Mouse (Mus musculus) testis, postnatal 14 days (tissue): ENCODE data around the gene Jmjd8.

Source experiments
- DNase-seq: peaks from one replicate; pipeline ENCODE4 v3.0.0; 2021; ENCODE audit warnings: low spot score

Gene Jmjd8

DNA sequence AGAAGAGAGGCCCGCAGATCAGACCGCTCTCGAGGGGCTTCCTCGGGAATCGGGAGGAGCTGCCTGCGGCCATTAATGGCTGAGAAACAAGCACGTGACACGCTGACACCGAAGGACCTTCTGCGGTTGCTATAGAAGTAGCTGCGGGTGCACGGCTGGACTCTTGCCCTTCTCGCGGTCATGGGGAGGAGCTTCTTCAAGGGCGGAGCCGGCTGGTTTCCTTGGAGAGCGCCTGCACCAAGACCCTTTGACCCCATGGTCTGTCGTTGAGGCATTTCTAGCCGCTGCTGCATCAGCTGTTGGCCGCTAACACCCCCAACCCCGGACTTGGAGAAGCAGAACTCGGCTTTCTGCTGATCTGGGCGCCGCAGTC lies 4.6 kb downstream of the Jmjd8 start, which contains the start of gene Stub1:
TSS of gene Stub1 (minus strand) at position 114 of the 373 bp plus-strand sequence.
- DNase-seq: peak; percentile 90

DNA sequence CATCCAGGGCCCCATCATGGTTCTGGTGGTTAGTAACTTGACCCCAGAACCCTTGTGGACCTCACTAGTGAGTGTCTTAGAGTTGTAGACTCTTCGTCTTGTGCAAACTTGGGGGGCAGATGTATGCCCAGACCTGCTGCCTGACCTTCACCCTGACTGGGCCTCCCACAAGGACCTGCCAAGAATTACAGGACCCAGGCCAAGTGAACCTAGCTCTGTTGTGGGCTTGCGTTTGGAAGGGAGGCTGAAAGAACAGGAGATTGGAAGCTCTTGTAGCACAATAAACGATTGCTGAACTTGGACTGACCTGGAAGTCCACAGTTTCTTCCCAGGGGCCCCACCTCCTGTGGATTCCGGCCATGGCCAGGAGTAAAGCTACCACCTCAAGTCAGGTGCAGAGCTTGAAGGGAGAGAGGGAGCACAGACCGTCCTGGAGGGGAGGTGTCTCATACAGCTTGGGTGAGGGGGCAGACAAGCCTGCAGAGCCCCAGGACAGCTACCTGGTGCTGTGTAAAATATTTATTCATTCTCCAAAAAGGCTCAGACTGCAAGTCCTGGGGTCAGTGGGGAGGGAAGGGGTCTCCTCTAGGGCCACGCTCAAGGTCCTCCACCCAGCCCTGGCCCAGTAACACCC lies 5.4 kb downstream of the Jmjd8 start:
- no peak for DNase-seq

DNA sequence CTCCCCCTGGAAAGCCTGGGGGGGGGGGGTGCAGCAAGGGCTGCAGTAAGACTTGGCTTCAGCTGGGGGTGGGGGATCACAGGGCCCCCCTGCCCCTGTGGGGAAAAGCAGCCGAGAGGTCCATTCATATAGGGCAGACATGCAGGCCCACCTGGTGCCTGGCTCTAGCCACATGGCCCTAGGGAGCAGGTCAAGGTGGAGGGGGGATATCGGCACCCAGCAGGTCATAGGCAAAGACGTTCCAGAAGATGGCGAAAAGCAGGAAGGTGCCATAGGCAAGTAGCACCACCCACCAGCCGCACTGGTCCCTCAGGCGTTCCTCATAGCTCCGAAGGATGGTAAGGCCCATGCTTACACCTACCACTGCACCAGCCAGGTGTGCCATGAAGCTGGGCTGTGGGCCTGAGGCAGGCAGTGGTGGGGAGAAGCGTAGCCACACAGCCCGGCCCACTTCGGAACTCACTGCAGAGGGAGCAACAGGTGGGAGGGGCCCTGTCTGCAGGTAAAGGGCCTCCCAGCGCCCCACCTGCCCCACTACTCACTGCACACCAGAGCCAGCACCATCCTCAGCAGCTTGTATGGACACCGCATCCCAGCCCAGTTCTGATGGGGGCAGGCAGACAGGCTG lies 6.0 kb downstream of the Jmjd8 start:
- no peak for DNase-seq

DNA sequence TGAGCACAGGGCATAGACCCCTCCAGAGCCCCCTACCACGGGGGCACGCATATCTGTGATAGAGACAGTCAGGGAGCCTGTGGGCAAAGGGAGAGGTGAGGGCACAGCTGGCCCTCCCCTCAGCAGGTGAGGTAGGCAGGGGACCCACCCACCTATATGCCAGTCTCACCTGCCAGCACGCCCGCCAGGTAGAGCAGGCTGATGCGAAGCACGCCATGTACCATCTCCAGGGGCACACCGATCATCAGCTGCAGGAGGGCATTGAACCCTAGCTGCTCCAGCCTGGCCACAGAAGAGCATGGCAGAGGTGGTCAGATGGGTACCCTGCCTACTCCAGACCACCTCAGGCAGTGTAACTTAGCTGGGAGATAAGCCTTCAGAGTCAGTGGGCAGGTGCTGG lies 6.6 kb downstream of the Jmjd8 start:
- no peak for DNase-seq

DNA sequence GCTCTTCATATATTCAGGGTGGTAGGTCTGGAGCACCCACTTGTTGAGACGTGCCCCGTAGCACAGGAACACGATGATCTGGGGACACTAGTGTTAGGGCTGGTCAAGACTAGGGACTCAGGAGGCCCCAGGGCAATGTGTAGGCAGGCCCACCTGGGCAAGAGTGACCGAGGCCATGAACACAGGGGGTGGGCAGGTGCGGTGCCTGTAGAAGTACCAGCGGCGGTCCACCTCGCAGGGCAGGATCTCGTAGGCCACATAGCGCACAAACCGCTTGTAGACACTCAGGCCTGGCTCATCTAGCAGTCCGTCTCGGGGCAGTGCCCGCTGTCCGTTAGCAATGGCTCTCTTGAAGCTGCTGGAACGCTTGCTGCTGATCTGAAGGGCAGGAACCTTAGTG lies 7.1 kb downstream of the Jmjd8 start:
- no peak for DNase-seq

DNA sequence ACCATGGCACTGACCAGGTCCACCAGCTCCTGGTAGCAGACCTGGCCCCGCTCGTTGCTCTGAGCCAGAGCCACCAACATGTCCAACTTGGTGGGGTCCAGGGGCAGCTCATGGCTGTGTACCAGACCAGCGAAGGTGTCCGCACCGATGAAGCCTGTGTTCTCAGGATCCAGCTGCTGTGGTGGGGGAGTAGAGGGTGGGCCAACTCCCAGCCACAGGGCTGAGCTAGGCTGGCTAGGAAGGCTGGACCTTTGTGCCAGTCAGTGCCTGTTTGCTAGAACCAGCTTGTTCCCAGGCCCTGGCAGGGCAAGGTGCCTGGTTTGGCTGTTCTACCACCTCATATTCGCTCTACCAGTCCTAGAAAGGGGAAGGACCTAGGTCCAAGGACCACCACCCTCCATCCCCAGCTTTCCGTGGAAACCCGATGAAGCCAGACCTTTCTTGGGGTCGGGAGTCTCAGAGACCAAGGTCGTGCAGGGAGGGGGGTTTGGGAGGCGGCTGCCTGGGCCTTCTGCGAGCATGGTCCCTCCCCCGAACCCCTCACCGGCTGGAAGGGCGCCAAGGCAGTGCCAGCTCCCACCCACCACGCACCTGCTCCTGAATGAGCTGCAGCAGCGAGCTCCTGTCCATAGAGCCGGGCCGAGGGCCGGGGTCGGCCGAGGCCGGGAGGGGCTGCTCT lies 7.9 kb downstream of the Jmjd8 start:
- DNase-seq: no peak

DNA sequence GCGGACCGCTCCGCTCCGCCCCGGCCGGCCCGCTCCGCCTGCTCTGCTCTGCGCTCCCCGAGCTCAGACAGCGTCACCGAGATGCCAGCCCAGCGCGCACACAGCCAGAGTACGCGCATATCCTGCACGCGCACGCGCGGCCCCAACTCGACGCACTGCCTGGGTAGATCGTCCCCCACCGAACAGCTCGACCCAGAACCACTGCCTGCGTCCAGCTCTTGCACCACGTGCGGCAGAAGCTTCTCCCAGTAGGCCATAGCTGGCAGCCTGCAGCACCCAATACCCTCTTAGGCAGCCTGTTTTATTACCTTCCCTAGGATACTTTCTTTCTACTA lies 8.4 kb downstream of the Jmjd8 start, which contains the start of gene Rhbdl1:
TSS of gene Rhbdl1 (minus strand) at position 220 of the 335 bp plus-strand sequence.
- peak; percentile 68 for DNase-seq

DNA sequence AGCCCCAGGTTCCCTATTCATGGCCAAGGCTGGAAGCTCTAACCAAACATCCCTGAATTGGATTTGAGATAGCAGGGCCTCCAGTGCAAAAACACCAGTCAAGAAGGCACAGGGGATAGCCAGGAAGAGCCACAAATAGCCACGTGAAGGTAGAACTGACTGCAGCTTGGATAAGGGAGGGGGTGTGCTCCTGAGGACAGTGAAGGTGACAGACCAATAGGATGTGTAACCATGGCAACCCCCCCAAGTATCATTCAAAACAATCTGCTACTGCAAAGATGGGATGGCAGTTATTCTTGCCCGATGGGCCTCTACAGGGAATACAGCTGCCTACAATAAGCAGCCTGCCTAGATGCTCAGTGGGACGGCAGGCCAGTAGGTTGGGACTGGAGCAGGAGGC lies 8.9 kb downstream of the Jmjd8 start:
- DNase-seq: no peak

DNA sequence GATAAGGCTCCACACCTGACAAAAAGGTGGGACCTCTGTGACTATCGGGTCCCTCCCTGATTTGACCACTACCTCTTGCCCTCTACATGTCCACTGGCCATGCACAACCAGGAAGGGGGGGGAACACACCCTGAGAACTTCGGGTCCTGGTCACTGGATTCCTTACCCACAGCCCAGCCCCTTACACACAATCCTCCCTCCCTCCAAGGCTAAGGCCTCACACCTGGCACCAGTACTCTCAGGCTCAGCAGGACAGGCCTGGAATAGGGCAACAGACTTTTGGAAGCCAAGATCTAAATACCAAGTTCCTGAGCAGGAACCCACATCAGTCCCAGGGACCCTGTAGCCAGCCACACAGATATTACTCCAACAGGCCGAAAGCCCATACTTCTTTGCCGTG lies 10.2 kb downstream of the Jmjd8 start:
- DNase-seq: no peak

DNA sequence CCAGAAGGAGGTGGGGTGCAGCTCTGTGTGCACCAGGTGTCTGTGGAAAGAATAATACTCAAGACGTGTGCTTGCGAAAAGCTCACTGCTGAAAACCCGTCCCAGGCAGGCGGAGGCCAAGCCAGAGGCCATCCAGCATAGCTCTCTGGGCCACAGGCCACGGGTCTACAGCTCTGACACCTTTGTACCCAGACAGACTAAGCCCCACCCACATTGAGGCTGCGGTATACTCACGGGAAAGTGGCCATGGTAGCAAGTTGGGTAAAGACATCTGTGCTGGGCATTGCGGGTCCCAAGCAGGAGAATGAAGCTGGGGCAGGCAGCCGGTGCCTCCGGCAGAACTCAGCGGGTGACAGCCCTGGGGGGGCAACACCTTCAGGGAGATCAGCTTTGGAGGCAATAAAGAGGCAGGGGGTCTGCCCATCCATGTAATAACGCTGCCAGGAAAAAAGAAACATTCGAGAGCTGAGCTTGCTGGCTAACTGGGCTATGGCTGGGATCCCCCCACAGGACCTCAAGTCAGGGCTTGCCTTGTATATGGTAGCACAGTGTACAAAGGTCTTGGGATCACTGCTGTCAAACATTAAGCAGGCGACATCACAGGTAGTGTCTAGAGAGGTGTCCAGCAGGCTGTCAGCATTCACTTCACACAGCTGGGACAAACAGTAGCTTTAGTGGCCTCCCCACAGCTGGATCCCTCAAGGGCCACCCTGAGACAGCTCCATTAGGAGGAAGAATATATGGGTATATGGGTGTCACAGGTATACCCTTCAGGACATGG lies 11.0 kb downstream of the Jmjd8 start:
- DNase-seq: no peak

DNA sequence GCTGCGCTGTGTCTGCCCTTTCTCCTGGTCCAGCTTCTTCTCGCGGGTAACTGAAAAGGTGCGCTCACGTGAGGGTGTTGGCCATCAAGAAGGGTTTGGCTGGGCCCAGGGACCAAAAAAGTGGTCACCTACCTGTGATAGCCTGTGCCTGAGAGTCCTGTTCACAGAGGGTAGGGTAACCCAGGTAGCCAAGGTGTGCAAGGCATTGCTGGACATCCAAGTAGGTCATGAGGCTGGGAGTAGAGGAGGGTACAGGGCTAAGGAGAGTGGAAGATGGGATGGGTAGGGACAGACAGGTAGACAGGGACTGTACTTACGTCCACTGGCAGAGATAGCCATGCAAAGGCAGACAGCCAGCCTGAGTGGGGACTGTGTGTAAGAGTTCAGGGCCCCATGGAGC lies 11.9 kb downstream of the Jmjd8 start:
- no peak for DNase-seq

DNA sequence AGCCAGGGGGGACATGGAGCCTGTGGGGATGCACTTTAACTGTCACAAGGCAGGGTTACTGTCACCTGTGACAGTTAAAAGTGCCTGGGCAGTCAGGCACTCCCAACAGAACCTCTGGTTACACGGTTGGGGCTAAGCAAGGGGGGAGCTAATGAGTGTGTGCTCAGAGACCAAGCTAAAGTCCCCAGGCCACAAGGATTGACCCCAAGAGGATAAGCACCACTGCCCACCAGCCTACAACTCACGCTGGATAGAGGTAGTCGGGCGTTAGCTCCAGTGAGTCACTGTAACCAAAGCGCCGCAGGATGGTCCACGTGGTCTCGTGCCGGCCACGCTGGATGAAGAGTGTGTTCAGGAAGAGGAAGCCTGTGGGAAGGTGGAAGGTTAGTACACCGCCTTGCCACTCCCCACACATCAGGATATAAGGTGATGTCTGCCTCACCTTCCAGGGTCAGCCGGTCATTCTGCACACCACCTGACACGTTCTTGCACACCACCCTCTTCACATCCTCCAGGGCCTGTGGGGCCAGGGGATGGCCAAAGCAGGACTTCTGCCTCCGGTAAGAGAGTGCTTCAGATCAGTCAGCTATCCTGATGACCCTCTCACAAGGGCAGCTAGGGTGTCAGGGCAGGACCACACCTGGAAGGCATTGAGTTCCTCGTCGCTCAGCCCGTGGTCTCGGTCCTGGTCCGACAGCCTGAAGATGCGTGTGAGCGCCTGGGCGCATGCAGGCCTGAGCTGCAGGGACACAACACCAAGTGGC lies 12.6 kb downstream of the Jmjd8 start, which contains the start of gene Gm20683:
TSS of gene Gm20683 (minus strand) at position 647 of the 764 bp plus-strand sequence.
- no peak for DNase-seq

DNA sequence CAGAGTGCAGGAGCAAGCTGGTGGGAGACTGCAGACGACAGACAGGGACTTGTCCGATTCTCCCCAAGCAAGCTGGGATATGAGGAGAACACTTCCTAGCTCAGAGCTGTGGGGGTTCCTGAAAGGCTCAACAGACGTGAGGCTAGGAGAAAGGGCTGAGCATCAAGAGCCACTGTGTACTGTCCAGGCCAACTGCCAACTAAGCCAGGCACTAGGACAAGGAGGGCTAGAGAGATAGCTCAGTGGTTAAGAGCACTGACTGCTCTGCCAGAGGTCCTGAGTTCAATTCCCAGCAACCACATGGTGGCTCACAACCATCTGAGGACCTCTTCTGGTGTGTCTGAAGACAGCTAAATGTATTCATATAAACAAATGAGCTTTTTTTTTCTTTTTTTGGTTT lies 13.8 kb downstream of the Jmjd8 start:
- no peak for DNase-seq

DNA sequence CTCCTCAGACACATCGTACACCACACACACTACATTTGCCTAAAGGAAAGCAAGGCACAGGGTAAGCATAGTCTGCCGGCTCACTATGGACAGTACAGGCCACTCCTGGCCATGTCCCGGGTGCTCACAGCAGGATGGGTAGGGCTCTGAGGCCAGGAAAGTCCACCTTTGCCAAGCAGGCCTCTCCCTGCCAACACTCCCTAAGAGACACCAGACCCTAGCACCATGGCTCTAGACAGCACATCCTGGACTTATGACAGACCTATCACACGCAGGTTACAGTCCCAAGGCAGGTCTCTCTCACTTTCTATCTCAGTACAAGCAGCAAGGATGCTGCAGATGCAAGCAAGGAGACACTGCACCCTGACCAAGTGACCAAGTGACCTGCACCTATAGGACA lies 14.5 kb downstream of the Jmjd8 start:
- DNase-seq: no peak

DNA sequence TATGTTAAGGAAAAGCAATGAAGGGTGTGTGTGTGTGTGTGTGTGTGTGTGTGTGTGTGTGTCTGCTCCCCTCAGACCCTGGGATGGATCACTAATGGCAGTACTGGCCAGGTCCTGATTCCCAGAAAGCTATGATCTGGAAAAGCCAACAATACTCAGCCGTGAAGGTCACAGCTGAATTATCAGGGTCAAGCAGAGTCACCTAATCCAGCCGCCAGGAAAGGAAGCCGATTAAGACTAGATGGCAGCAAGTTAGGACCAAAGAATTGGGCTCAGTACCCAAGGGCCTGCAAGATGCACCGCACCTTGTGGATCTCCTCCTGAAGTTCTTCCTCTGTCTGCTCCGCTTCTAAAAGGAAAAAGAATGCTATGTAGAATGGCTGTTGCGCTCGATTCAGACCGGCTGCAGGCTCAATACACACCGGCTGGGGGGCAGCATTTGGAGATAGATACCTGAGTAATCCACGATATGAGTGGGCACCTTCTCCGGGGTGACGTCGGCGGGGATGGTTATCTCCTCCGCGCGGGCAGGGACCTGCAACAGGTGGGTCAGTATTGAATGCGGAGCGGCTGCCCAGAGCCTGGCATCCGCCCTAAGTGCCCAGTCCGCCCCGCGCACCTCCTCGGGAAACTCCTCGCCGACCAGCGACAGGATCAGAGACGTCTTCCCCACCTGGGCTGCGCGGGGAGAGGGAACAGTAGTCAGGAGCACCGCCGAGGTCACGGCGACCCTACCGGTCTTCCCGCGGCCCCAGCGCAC lies 15.1 kb downstream of the Jmjd8 start:
- no peak for DNase-seq

DNA sequence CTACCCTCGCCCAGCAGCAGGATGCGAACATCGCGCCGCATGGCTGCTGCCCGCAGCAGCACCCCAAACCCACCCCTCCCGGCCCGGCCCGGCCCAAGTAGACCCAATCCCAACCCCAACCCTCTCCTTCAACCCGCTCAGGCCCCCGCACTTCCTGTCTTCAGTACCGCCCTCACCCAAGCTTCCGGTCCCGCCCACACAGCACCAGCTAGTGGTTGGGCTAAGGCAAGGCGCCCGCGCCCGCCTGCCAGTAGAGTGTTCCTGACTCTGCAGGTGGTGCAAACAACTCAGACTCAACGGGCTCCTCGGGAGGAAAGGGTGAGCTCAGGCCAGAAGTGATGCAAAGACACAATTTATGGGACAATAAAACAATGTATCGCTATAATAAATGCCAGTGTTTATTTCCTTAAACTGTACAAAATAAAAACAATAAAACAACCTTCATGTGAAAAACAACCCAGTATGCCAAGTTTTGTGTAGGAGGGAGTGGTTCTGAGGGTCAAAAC lies 15.8 kb downstream of the Jmjd8 start, which contains the start of gene Rhot2:
TSS of gene Rhot2 (minus strand) at position 456 of the 506 bp plus-strand sequence.
- DNase-seq: peak; percentile 93

DNA sequence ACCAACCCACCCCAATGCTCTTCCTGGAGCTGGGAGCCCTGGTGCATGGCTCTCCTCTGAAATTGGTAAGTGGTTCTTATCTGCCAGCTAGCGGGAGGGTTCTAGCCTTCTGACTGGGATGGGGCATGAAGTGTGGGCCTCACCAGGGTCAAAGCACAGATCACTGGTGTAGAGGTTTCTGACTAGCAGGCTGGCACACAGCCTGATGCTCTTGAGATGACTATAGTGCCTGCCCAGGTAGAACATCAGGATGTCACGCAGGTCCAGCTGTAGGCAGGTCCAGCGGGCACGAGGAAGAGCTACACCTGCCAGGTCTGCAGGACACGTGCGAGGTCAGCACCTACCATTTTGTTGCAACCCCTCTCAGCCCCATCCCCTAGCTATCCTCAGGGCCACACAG lies 31.6 kb downstream of the Jmjd8 start:
- no peak for DNase-seq

DNA sequence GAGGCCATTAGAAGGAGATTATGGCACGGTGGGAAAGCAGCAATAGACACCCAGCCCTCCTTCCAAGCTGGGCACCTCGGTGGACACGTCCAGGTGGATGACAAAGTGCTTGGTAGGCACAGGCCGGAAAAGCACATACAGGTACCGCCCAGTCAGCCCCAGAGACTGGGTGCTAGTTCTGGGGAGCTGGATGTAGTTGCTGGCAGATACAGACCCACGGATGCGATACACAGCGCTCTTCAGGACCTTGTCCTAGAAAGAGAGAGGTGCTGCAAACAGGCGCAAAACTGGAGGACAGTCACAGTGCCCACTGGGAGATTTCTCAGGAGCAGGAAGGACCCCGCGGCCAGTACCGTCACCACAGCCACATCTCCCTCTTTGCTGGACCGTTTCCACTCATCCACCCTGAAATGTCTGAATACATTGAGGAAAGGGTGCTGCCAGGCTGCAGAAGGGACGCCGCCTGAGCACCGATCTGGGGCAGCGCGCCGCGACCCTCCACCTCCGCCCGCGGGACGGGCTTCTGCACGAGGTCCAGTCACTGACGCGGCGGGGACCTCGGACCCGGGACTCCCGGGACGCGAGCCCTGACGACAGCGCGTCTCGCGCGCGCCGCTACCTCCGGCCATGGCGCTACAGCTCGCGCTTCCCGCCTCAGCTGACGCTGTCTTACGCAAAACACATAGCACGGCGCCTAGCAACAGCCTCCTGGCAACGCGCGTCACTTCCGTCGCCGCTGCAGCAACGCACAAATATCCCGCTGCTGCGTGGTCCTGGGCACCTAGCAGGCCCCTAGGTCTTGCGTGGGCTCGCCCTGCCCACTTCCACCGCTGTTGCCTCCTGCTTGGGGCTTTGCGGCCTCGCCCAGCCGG lies 32.4 kb downstream of the Jmjd8 start, which contains the start of gene Wdr90:
TSS of gene Wdr90 (minus strand) at position 670 of the 872 bp plus-strand sequence.
- DNase-seq: peak; percentile 92

DNA sequence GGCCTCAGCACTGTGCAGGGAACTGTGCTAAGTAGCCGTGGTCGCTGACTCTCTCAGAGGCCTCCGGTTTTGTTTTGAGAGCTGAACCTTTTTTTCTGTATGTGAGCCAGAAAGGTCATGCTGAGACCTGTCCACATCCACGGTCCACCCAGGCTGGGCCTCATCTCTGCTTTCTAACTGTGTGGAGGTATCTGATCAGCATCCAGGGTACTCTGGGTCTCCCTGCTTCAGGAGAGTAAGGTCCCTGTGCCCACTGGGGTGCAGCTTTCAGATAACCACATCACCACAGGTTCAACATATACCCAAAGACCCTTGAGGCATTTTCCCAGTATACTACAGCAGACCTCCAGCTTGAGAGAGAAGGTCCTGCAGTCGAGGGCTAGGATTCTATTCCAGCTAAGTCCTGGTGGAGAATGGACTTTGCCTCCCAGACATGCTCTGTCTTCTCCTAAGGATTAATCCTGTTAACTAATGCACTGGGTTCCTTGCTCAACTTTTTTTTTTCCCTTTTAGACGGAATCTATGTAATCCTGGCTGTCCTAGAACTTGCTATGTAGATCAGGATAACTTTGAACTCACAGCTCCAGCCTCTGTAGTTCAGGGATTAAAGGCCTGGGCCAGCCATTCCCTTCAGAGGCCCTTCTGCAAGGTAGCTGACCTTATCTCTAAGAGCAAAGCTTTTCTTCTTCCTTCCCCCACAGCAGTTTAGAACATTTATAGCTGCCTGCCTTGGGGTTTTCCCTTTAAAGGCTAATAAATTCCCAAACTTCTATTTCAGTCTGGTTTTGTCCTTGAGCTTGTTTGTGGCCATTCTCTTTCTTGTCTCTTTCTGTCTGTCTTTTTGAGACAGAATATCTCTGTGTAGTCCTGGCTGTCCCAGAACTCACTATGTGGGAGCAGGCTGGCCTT lies 33.3 kb downstream of the Jmjd8 start:
- no peak for DNase-seq
